Mouse (Mus musculus) cortical plate, adult 2 months (tissue): Measurements from ENCODE around the gene Foxj3. TPM values are rescaled to one million over a fixed set of nuclear protein-coding genes. Genes with fewer than 3 reads are reported as not detected.

Experiments
- H3K27ac ChIP-seq: fragments of 200-500 bp; 2 replicates; pipeline ENCODE4 v1.5.1; 2012; ENCODE audit warnings: low read length, control low read depth, inconsistent platforms; ENCODE audit not compliant: insufficient read depth
- H3K4me1 ChIP-seq: fragments of 200-500 bp; 2 replicates; pipeline ENCODE4 v1.6.1; 2011; ENCODE audit warnings: low read length; ENCODE audit not compliant: control insufficient read depth, insufficient read depth
- H3K4me3 ChIP-seq: fragments of 200-500 bp; 2 replicates; pipeline ENCODE4 v1.5.1; 2011; ENCODE audit warnings: mild to moderate bottlenecking, low read length, control low read depth; ENCODE audit not compliant: insufficient read depth
- CTCF ChIP-seq: fragments of 200-500 bp; IDR thresholded peaks from 2 replicates; pipeline ENCODE4 v1.5.1; 2011; ENCODE audit warnings: mild to moderate bottlenecking, control low read depth, low read length; ENCODE audit not compliant: insufficient read depth; ENCODE audit errors: extremely low read depth
- POLR2A ChIP-seq: fragments of 200-500 bp; IDR thresholded peaks from 2 replicates; pipeline ENCODE4 v1.6.1; 2011; ENCODE audit warnings: mild to moderate bottlenecking, low read length, control low read depth; ENCODE audit not compliant: insufficient read depth; ENCODE audit errors: extremely low read depth
- polyA plus RNA-seq: library from polyadenylated mRNA; depleted of rRNA; stranded (reverse); fragments of >200 nt; gene quantifications from 2 replicates; pipeline ENCODE4 v1.2.3, GENCODE M21; 2012

Foxj3 gene
- polyA plus RNA-seq, 1 experiment, result 36.2 TPM

DNA sequence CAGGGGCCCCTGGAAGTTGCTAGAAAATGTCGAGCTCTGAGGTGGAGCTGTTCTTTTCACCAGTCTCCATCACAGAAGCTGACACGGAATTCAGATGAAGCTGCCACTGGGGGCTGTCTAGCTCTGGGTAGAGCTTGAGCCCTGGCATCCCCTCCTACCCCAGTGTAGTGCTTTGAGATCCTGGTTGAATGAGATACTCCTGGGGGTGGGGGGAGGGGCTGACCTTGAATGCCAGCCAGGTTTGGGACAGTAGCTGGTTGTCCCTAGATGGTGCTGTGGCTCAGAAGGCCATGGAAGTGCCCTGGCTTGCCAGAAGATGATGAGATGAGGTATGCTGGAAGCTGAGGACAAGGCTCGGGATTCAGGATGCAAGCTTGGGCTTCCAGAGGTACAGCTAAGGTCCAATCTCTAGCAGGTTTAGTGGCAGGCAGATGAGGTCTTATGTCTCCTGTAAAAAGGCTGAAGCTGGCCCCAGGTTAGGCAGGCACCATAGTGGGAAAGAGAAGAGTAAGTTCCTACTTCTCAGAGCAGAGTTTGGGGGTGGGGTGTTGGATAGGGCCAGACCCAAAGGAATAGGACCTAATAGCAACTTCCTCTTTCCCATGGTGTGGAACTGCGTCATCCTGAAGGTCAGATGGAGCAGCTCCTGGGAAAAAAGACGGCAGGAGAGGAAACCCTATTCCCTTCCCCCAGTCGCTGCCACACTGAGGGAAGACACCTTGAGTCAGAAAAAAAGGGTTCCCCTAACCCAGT, 98.3 kb downstream of the Foxj3 start:
- no peak overlapping the region for H3K4me3 ChIP-seq
- TF ChIP-seq CTCF (no peak), POLR2A (no peak)
- no peak overlapping the region for H3K27ac ChIP-seq
- peaks cover 3% of the 10 kb centered on the region; the same call in 1 of the 2 replicates for H3K4me1 ChIP-seq

DNA sequence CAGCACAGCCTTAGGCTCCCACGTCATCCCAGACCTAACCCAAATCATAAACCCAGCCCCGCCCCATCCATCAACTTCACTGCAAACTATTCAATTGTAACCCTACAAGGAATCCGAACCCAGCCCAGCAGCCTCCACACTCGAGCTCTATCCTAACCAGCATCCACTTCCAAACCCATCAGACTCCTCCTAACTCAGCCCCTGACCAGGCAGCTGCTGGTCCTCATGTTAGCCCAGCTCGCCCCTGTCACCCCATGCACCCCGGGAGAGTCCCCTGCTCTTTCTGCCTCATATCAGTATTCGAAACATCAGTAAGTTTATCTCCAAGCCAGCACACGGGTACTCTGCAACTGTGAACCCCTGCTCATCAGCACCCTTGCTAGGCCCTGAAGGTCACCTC, 98.9 kb downstream of the Foxj3 start:
- no peak overlapping the region for H3K27ac ChIP-seq
- H3K4me1 ChIP-seq, result peaks cover 3% of the 10 kb centered on the region; the same call in 1 of the 2 replicates
- TF ChIP-seq POLR2A (no peak), CTCF (no peak)
- H3K4me3 ChIP-seq, result no peak overlapping the region

DNA sequence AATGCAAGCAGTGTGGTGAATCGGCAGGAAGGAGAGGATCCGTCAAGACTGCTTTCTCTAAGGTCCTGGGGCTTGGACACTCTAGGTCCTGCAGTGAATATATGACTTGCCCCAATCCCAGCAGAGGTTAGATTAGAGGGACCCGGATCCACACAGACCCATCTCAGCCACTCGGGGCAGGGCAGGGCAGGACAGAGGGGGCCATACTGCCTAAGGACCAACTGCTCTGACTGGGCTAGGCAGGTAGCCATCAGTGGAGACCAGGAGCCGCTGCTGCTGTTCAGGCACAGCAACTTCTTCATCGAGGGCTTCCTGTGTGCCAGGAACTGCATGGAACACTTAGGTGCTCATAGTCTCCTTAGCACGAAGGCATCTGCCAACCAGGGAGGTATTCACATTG, 99.9 kb downstream of the Foxj3 start:
- Histone ChIP-seq H3K4me3 (no peak overlapping the region), H3K4me1 (0 out of 2 replicates have a peak, but pooled peaks cover 2% of the 10 kb centered on the region), H3K27ac (no peak overlapping the region)
- TF ChIP-seq CTCF (no peak), POLR2A (no peak)

GRCm38 (mm10) chr4:119637176-119637845, 100.5 kb downstream of the Foxj3 start, which contains the start of gene Guca2a:
Guca2a (plus strand) TSS chr4:119637704.
- Histone ChIP-seq H3K27ac (no peak within 1 kb of the TSS), H3K4me3 (no peak within 1 kb of the TSS), H3K4me1 (0 out of 2 replicates have a peak, but pooled peaks cover 2% of the 10 kb centered on the region)
- TF ChIP-seq POLR2A (no peak), CTCF (no peak)

DNA sequence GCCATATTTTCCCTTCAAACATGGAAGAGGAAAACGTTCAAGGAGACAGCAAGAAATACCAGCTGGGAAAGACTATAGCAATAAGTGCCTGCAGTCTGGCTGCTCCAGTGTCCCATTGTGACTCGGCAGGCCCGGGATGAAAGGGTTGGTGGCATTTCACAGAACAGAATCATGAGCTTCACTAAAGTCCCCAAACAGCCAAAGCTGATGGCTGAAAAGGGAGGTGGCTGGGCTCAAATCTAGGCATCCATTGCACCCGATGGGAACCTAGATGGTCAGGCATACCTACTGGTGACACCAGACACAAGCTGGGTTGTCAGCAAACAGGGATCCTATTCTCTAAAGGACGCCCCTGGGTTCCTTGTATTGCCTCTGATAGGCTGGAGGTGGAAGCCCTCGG, 101.1 kb downstream of the Foxj3 start:
- Histone ChIP-seq H3K4me3 (no peak overlapping the region), H3K4me1 (0 out of 2 replicates have a peak, but pooled peaks cover 2% of the 10 kb centered on the region)
- TF ChIP-seq CTCF, result no peak
- TF ChIP-seq POLR2A, result no peak

GRCm38 (mm10) chr4:119638656-119639055, 101.9 kb downstream of the Foxj3 start:
- Histone ChIP-seq H3K4me3 (no peak overlapping the region), H3K4me1 (no peaks in the 10 kb centered on the region), H3K27ac (no peak overlapping the region)
- TF ChIP-seq CTCF, result no peak
- TF ChIP-seq POLR2A, result no peak

More for the DNA sequence above, 101.1 kb downstream of the Foxj3 start:
- no peak overlapping the region for H3K27ac ChIP-seq

DNA sequence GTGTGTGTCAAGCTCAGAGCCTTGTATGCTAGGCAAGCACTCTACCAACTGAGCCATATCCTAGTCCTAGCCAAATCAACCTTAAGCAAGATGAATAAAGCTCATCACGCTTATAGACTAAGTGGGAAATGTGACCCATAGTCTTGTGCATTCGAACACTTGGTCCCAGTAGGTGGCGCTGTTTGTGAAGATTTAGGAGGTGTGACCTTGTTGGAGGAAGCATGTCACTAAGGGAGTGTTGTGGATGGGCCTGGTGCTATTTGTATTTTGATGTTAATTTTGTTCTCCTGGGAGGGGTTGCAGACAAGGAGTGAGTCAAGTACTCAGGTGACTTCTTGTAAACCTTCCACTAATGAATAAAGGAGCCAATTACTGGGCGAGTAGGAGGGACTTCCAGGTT, 105.9 kb downstream of the Foxj3 start:
- TF ChIP-seq CTCF (no peak), POLR2A (no peak)
- no peaks in the 10 kb centered on the region for H3K4me1 ChIP-seq

DNA sequence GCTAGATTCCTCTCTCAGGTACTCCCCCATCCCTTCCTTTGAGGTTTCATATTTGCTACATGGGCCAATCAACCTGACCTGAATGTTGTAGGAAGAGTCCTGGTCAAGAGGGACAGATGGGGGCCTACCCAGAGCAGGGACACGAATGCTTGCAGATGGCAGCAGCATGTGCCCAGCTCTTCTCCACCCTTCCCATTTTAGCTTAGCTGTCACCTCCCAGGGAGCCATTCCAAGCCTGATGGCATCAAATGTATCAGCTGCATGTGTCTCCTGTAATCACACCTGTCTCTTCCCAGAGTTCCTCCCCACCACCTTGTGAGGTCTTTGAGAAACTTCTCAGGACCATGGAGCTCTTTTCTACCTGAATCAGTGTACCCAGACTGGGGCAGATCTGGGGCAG, 120.2 kb downstream of the Foxj3 start:
- Histone ChIP-seq H3K4me1 (no peaks in the 10 kb centered on the region; the same call in 1 of the 2 replicates), H3K27ac (no peak overlapping the region), H3K4me3 (no peak overlapping the region)
- TF ChIP-seq CTCF (no peak), POLR2A (no peak)

More for the DNA sequence above, 105.9 kb downstream of the Foxj3 start:
- Histone ChIP-seq H3K27ac (no peak overlapping the region), H3K4me3 (no peak overlapping the region)

DNA sequence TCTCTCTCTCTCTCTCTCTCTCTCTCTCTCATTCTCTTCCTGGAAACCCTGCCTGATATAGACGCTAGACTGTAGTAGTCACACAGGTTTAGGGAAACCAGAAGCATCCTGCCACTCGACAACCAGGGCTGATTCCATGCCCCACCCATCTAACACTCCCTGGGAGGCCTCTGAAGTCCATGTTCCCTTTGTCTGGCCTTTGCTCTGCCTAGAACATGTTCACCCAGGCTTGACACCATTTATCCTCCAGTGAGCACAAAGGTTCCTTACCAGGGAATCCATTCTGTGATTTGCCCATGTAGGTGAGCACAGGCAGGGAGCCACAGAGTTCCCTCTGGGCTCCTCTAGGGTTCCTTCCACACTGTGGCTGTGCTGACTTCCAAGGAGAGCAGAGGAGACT, 121.4 kb downstream of the Foxj3 start:
- TF ChIP-seq CTCF, result no peak
- TF ChIP-seq POLR2A, result no peak
- Histone ChIP-seq H3K4me1 (no peaks in the 10 kb centered on the region; the same call in 1 of the 2 replicates), H3K4me3 (no peak overlapping the region)

GRCm38 (mm10) chr4:119658731-119659130, 121.9 kb downstream of the Foxj3 start, which contains the start of gene Guca2b:
Guca2b (minus strand) TSS chr4:119658954.
- TF ChIP-seq CTCF (no peak), POLR2A (no peak)
- no peak within 1 kb of the TSS for H3K27ac ChIP-seq
- no peak within 1 kb of the TSS for H3K4me3 ChIP-seq
- H3K4me1 ChIP-seq, result no peaks in the 10 kb centered on the region; the same call in 1 of the 2 replicates

More for the DNA sequence above, 121.4 kb downstream of the Foxj3 start:
- H3K27ac ChIP-seq, result no peak overlapping the region
